Mouse (Mus musculus) urinary bladder, postnatal 4 days (tissue): ENCODE results near the gene Reln.

Experiments used
- DNase-seq, 2 experiments: peaks; one replicate each; pipeline ENCODE4 v3.0.0; 2021 to 2022; ENCODE audit warnings: low spot score in 2 of 2

The Reln gene

GRCm38 (mm10) chr5:22223940-22224339 is 120.6 kb downstream of the Reln start:
- no peak for DNase-seq

GRCm38 (mm10) chr5:22208311-22209021 is 136.0 kb downstream of the Reln start:
- DNase-seq: no peak

- DNase-seq: no peak
Observed at GRCm38 (mm10) chr5:22197926-22198325, 146.6 kb downstream of the Reln start.

- no peak for DNase-seq
Observed at GRCm38 (mm10) chr5:22196891-22197290, 147.6 kb downstream of the Reln start.

- no peak for DNase-seq
Observed at GRCm38 (mm10) chr5:22196476-22196875, 148.0 kb downstream of the Reln start.

DNA sequence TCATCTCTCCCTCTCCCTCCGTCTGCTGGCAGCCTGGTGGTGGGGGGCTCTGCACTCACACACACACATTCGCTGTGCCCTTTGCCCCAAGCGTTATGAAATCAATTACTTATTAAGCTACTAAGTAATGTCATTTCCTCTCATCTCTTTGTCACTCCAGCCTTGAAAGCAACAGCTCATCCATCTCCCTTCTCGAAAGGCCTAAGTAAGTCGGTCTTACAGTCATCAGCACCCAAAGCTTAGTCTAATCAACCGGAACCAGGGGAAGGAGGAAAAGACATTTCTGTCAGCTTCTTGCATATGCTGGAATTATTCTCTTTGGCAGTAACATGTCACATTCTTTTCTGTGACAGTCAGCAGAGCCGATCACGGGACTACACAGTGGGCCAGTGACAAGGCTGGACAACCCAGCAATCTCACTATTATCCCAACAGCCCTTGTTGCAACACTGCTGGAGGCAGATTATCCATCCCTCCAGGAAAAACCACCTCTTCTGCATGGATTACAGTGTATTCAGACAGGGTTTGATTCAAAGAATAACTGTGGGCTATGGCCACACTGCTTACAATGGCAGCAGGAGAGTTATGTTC is 149.1 kb downstream of the Reln start:
- no peak for DNase-seq

DNA sequence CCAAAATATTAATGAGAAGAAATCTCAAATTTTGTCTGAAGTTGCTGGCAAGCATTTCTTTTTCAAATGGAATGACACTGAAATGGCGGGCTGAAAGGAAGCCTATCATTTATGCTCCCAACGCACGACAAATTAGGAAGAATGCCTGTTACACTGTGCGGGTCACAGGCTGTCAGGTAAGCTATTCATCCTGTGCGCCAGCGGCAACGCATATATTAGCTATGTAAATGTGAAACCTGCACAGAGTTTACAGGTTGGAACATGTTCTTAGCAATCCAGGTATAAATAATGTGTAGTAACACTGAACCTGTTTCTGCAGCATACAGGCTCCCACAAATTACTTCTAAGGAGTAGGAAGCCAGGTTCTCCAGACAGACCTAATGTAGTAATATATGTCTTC is 152.7 kb downstream of the Reln start:
- DNase-seq: no peak

GRCm38 (mm10) chr5:22190333-22190732 is 154.2 kb downstream of the Reln start:
- no peak for DNase-seq

GRCm38 (mm10) chr5:22187599-22187998 is 156.9 kb downstream of the Reln start:
- no peak for DNase-seq

- DNase-seq: no peak
Observed at GRCm38 (mm10) chr5:22176480-22176879, 168.0 kb downstream of the Reln start.

DNA sequence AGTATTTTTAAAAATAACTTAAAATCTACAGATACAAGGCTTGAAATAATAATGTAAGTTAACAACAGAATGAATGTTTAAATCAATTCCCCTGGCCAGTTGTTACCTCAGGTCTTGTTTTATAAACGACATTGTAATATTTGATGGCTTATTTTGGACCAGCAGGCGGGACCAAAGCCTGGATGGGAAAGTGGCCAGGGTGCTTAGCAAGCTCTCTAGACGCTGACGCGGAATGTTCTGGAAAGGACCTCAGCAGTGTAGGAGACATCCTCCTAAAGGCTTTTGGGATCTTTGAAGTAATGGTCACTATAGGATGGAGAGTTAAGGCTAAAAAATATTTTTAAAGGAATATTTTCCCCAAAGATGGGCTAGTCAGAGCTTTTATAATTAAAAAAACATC is 173.2 kb downstream of the Reln start:
- DNase-seq: no peak

DNA sequence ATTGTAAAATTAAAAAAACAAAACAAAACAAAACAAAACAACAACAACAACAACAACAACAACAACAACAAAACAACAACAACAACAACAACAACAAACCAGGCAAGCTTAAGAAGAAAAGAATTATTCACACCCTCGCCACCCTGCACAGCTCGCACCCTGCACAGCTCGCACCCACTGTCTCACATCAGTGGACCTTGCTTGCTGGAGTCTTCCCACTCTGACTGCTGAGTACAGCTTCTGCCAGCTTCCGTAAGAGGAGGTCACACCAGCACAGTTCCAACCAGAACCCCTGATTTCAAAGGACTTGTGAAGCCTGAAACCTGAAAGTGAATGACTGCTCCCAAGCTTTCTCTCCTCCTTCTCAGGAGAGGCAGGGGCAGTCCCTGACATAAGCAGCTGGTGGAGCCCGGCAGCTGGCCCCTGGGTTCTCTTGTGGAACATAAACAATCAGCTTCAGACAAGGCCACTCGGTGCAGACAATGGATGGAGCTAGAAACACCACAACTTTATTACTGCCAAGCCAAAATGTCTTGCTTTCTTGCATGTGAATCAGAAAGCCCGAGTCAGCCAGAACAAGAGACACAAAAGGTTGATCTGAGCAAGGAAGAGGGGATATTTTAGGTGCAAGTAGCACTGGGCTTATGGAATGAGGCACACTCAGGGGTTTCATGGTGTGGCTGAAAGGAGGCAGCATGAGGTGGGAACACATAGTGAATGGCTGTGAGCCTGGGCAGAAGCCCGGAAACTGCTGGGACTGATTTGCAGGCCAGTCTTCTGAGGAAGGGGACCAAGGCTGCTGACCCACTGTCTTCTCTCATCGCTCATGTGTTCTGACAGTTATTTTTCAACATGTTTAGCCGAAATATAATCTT is 180.2 kb downstream of the Reln start:
- DNase-seq: no peak

DNA sequence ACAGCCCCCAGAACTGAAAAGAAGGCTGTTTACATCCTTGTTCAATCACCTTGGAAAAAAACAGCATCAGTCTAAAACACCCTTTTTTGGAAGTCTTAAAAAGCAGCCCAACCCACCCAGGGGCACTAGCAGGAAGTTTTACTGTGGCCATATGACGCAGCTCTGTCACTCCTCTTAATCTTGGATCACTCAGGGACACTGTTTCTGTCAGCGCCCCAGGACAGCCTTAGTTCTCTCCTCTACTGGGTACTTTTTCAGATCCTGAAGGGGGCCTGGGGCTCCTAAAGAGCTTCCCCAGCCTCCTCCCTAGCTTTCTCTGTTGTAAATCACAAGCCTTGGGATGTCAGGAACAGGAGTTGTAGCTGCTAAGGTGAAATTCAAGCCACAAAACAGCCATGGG is 183.6 kb downstream of the Reln start:
- no peak for DNase-seq

DNA sequence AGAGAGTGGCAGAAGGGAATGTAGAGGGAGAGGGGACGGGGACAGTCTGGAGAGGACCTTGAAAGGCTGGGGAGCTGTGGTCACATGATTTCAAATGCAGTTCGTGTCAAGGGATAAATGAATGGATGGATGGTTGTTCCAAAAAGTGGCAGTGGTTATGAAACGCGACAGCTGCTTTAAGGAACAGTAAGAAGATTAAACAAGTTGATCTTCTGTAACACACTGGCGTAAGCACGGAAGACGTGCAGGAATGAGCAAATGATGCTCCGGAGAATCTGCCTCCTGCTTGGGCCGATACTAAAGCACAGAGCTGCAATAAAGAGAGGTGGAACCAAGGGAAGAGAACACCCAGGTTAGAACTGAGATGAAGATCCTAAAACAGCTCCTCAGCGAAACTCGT is 185.7 kb downstream of the Reln start:
- no peak for DNase-seq

GRCm38 (mm10) chr5:22153601-22154000 is 190.9 kb downstream of the Reln start:
- no peak for DNase-seq

- DNase-seq: no peak
Observed at GRCm38 (mm10) chr5:22141821-22142220, 202.7 kb downstream of the Reln start.

DNA sequence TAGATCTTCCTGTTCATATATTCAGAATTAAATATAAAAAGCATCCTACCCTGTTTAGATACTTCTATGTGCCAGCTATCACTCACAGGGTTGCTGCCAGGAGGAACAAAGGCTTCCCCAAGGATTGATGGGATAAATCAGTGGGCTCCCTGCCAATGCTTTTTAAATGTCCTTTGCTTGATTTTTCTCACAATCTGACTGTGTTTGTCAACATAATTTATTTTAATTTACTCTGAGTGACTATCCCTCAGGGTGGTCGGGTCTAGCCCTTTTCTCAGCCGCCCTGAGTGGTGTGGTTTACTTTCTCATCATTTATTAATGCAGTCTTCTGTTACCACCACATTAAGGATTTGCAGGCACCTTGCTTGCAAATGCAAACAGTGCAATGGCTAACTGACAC is 205.5 kb downstream of the Reln start:
- no peak for DNase-seq

GRCm38 (mm10) chr5:22134402-22134801 is 210.1 kb downstream of the Reln start:
- DNase-seq: no peak

DNA sequence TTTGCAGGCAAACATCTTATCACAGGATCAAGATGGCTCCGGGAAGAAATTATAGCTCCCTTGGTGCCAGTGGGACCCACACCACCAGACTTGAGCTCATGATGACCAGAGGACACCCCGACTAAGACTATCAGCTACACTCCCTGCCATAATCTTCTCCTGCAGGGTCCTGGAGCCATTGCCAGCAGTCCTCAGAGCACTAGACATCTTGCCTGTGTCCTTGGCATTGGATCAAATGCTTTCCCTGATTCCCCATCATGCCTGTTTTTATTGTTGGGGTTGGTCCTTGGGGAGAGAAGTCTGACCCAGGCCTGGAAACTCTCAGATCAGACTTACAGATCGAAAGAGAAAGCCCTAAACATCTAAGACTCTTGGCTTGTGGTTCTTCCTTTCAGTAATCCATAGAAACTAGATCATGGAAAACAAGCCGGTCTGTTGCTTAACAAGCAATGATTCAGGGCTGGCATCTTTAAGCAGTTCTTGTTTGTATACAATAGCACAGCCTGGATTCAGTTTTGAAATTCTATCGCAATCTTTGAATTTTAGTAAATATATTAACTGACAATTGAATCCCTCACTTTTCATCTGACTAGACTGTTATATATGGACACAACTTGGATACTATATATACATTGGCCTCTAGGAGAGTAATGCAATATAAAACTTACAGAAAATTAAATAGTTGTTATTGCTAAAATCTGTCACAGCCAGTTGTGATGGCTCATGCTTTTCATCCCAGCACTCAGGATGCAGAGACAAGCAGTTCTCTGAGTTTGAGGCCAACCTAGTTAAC is 212.6 kb downstream of the Reln start:
- DNase-seq: no peak

DNA sequence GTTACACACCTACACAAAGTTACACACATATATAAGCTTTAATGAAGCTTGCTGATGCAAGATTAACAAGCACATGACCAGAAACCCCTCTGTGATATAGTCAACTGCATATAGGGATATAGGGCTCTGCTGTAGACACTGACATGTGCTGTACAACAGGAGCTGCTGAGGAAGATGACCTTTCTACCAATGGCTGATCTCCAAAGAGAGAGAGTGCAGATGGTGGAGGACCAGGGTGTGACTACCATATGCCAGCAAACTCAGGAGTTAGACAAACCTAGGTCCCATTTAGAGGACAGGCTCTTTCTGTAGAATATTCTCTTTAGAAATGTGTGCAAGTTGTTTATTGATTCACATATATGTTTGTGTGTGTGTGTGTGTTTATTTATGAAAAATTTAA is 216.9 kb downstream of the Reln start:
- DNase-seq: no peak

GRCm38 (mm10) chr5:22119296-22119695 is 225.2 kb downstream of the Reln start:
- no peak for DNase-seq

- DNase-seq: no peak
Observed at GRCm38 (mm10) chr5:22118456-22118855, 226.0 kb downstream of the Reln start.
